Mouse (Mus musculus) kidney, adult 11 months (tissue): ENCODE data around the gene Nudcd3.
"Not testable (repeated sequence)": the region's sequence is repeated elsewhere in the genome, so short reads cannot be mapped to it uniquely, and the experiment has no call there.

ENCODE experiments used
- DNase-seq: peaks from one replicate; pipeline ENCODE4 v3.0.0; 2022

The Nudcd3 gene

DNA sequence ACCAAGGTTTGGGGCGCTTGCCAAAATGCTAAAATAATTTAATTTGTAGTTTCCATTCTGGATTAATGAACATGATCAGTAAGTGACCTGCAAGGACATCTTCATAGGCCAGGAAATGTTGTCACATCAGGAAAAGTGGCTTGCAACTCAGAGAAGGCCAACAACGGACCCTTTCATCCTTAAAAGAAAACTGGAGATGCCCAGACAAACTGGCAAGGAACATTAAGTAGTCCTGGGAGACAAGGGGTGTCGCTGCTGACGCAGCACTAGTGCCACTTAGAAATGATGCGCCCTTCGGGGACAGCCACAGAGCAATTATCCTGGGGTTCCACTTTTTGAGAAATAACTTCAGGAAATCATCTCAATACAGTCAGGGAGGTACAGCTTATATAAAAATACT, 80.2 kb downstream of the Nudcd3 start:
- no peak for DNase-seq

DNA sequence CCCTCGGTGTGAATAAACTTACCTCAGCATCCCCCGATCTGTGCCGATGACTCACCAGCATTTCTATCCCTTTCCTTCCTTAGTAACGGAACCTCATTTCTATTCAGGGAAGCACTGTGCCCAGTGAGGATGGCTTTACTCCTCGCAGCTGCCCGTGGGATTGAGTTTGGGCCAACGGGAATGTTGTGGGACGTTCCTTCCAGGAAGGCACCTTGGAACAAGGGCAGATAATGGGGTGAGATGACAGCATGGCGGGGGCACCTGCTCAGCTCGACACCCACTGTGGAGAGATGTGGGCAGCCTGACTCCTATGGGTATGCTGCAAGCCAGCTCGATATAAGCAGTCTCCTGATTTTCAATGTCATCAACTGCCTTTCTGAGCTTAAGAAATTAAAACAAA, 80.9 kb downstream of the Nudcd3 start:
- DNase-seq, result no peak

DNA sequence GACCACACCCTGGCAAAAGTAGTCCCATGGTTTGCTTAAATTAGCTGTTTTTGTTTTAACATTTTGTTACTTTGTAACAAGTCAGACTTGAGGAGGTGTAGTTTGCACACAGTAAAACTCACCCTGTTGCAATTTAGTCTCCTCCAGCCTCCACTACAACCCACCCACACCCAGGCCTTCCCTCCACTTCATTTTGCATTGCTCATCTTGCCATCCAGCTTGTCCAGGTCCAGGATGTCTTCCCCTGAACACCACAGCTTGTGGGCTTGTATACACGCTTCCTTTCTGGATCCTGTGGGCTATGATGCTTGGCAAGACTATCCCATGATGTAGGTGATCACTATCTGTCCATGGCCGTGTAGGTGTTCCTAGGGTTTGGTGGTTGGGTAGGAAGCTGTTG, 82.3 kb downstream of the Nudcd3 start:
- DNase-seq, result no peak

DNA sequence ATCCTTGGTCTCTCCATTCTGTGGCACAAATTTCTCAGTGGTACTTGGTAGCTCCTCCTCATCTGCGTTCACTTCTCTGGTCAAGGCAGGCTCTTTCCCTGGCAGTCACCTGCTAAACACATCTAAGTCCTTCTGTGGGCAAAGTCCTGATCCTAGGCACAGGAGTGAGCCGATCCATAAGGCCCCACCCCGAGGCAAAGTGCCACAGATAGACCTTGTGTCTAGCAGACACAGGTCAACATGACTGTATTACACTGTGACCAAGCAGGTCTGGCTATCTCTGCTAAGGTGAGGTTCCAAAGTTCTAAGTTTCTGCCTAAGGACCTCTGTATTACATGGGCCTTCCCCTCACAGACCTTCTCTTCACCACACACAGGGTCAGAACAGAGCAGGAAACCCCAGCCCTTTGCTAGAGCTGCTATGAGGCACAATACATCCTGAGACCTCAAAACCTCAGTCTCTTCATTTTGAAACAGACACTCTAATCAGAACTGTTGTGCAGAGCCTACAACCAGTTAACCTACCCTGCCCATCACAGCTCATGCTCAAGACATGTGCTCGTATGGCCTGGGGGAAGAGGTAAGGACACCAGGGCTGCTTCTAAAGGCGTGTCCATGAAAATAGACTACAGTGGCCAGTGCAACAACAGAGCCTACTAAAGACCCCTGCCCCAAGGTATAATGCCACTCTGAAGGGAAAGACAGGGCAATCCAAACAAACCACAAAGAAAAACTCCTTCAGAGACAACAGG, 88.3 kb downstream of the Nudcd3 start:
- peak; percentile 19 for DNase-seq

- no peak for DNase-seq
Measured at GRCm38 (mm10) chr11:6109990-6110389, 90.2 kb downstream of the Nudcd3 start.

- no peak for DNase-seq
Measured at GRCm38 (mm10) chr11:6108296-6108695, 91.9 kb downstream of the Nudcd3 start.

DNA sequence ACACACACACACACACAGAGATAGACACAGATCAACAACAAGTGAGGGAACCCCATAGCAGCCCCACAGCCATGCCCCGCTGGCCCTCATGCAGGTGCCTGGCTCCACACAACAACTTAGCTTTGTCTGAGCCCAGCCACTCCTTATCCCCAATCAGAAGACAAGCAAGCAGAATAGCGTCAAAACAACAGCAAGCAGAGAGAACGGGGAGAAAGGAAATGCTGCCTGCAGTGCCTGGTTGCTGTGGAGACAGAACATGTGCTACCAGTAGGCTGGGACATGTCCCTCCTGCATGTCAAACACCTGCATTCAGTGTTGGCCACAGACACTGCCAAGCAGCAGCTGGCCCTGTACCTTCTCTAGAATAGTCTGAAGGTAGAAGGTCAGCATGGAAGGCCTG, 92.5 kb downstream of the Nudcd3 start:
- no peak for DNase-seq

DNA sequence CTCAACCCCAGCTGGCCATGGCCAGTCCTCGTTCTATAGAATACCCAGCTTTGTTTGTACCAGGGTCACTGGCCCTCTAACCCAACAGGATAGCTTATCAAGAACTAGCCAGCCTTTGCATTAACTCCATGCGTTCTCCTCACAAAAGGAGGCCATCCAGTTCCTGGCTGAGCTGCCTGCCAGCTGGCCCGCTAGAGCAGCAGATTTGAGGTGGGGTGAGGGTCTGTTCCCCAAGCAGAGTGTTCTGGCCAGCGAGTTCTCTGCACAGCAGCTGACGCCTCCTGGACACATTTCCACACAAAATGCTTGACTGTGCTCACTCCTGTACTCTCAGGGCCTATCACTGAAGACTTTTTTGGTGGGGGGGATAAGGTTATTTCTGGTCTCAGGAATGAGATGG, 95.5 kb downstream of the Nudcd3 start:
- no peak for DNase-seq

- DNase-seq, result not testable (repeated sequence)
Measured at GRCm38 (mm10) chr11:6096637-6097036, 103.6 kb downstream of the Nudcd3 start.

- no peak for DNase-seq
Measured at GRCm38 (mm10) chr11:6086991-6087390, 113.2 kb downstream of the Nudcd3 start.

- no peak for DNase-seq
Measured at GRCm38 (mm10) chr11:6078737-6079136, 121.5 kb downstream of the Nudcd3 start.

DNA sequence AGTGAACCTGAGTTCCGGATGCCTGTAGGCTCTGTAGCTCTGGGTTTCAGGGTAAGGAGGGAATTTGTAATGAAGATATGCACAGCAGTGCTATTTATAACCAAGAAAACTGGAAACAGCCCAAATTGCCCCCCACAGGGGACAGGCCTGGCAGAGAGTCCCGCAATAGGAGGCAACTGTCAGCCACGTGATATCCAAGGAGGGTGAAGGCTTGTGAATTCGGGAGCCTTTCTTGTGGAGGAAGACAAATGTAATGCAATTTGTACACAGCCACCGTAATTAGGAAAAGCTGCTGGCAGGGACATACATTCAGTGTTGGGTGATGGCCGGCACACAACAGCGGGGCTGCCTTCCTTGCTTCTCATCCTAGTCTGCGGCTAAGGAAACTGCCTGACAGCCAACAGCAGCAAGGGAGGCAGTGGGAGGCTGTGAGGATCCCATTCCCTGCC, 124.6 kb downstream of the Nudcd3 start:
- no peak for DNase-seq

DNA sequence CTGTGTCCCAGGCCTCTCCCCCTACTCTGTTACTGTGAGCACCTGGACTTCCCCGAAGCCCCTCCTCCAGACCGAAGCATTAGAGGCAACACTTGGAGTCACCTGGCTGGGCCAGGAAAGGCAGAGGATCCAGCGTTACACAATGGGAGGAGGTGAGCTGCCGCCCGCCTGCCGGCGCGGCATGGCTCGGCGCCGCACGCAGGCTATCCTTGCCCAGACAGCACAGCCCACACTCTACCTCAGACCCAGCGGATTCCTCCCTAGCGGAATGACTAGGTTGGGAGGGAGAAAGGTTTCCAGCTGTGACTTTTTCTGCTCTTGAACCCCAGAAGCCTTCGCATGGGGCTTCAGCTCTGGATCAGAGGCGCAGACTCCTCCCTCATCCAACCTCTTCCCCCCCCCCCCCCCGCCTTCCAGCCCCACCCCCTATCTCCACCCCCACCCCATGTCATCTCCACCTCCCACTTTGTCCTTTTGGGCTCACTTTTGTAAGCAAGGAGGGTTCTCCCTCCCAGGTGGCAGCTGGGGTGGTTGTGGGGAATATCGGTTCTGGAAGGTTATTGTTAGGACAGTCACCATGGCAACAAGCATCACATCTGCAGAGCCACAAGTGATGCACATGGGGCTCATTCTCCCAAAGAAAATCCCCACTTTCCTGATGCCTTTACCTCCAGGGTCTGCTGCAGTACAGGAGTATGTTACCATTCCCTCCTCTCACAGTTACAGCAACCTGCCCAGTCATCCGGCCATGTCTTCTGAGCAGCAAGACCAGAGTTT, 131.8 kb downstream of the Nudcd3 start:
- DNase-seq, result no peak

DNA sequence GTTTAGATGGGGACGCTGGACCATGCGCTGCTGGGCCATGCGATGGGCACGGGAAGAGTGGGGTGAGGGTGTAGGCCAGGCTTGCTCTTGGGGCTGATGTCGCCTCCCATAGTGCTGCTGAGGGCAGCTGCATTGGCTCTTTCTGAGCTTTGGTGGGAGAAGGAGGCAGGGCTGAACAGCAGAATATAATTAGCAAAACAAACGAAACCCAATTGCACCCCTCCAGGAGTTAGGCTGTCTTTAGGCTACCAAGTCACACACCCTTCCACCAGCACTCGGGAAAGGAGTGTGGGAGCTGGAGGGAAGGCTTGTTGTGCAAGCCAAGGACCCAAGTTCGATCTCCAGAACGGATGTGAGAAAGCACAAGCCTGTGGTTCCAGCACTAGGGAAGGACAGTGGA, 133.1 kb downstream of the Nudcd3 start:
- DNase-seq, result no peak

DNA sequence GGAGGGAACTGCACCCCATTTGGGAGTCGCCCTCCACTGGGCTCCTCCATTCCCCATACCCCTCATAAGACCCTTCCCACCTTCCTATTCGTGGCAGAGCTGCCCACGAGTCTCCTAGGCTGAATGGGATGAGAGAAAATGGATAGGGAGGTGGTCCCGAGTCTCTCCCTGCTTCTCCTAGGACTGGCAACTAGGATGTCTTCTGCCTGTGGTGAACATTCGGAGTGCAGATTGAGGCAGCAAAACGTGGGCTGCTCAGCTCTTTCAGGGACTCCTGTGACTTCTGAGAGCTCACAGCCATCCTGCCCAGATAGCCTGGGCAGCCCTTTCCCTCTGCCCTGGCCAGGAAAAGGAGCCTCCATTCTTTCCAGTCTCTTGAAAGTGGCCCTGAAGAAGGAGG, 134.0 kb downstream of the Nudcd3 start, which contains the start of gene Camk2b:
Camk2b (minus strand) TSS at position 187 of the 400 bp plus-strand sequence.
- no peak for DNase-seq

- no peak for DNase-seq
Measured at GRCm38 (mm10) chr11:6065551-6066121, 134.6 kb downstream of the Nudcd3 start.

DNA sequence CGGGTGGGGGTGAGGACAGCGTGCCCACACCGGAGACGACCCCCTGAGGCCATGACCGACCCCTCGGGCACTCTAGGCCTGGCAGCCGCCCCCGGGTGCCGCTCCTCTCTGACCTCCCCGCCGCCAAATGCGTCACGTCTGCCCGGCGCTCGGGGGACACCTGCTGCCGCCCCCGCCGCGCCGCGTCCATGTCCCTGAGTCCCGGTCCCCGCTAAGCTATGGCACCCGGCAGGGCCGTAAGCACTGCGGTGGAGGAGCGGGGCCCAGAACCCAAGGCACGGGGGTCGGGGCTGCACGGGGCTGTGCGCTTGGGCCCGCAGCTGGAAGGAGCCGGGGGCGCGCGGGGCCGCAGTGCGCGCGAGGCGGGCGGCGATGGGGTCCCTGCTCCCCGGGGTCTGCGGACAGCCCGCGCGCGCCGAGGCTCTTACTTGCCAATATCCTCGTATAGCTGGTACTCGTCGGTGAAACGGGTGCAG, 135.1 kb downstream of the Nudcd3 start:
- no peak for DNase-seq

- no peak for DNase-seq
Measured at GRCm38 (mm10) chr11:6064215-6065045, 135.8 kb downstream of the Nudcd3 start.

- no peak for DNase-seq
Measured at GRCm38 (mm10) chr11:6063501-6064214, 136.6 kb downstream of the Nudcd3 start.

GRCm38 (mm10) chr11:6063065-6063464, 137.2 kb downstream of the Nudcd3 start:
- DNase-seq, result no peak

- no peak for DNase-seq
Measured at GRCm38 (mm10) chr11:6062329-6062728, 137.9 kb downstream of the Nudcd3 start.

GRCm38 (mm10) chr11:6061891-6062290, 138.3 kb downstream of the Nudcd3 start:
- no peak for DNase-seq
